Mouse (Mus musculus) embryonic facial prominence, embryonic 15.5 days (tissue): ENCODE data around the gene Med9. TPM values are rescaled to one million over a fixed set of nuclear protein-coding genes. Genes with fewer than 3 reads are reported as not detected.

Experiments
- ATAC-seq: fragments of 200-750 bp; cut with Nextera tagmentation; 2 replicates; pipeline ENCODE4 v1.8.0; 2017; ENCODE audit warnings: low read depth, moderate TSS enrichment; ENCODE audit not compliant: insufficient number of reproducible peaks, low FRiP score, low TSS enrichment
- H3K27ac ChIP-seq: fragments of 300-500 bp; sonication (generic); replicated peaks from 2 replicates; pipeline ENCODE4 v1.5.1; 2015; ENCODE audit warnings: mild to moderate bottlenecking, inconsistent platforms
- H3K27me3 ChIP-seq: fragments of 300-500 bp; sonication (generic); 2 replicates; pipeline ENCODE4 v1.6.1; 2015; ENCODE audit warnings: inconsistent platforms
- H3K36me3 ChIP-seq: fragments of 300-500 bp; sonication (generic); 2 replicates; pipeline ENCODE4 v1.6.1; 2015; ENCODE audit warnings: mild to moderate bottlenecking, inconsistent platforms
- H3K4me1 ChIP-seq: fragments of 300-500 bp; sonication (generic); 2 replicates; pipeline ENCODE4 v1.6.1; 2015; ENCODE audit warnings: inconsistent platforms
- H3K4me2 ChIP-seq: fragments of 300-500 bp; sonication (generic); replicated peaks from 2 replicates; pipeline ENCODE4 v1.6.1; 2015; ENCODE audit warnings: mild to moderate bottlenecking, inconsistent platforms
- H3K4me3 ChIP-seq: fragments of 300-500 bp; sonication (generic); replicated peaks from 2 replicates; pipeline ENCODE4 v1.5.1; 2015; ENCODE audit warnings: mild to moderate bottlenecking, inconsistent platforms
- H3K9ac ChIP-seq: fragments of 300-500 bp; sonication (generic); 2 replicates; pipeline ENCODE4 v1.6.1; 2015; ENCODE audit warnings: inconsistent platforms
- H3K9me3 ChIP-seq: fragments of 300-500 bp; sonication (generic); replicated peaks from 2 replicates; pipeline ENCODE4 v1.6.1; 2016; ENCODE audit warnings: inconsistent platforms
- WGBS: fragments of 180-500 bp; shearing (Covaris S2); methylation state at CpG from one replicate; pipeline ENCODE4 v1.1.7; 2015; 5-methylcytosine and 5-hydroxymethylcytosine counted together
- polyA plus RNA-seq: library from polyadenylated mRNA; unstranded; fragments of >200 nt; fragmentation: Nextera tagmentation; extraction: Ambion mirVana; gene quantifications from 2 replicates; pipeline ENCODE4 v1.2.1, GENCODE M21; 2015

Med9 gene
- polyA plus RNA-seq, 1 experiment from 2014 or later, result 39.4 TPM

- Histone ChIP-seq H3K27me3 (no peaks in the 10 kb centered on the region), H3K9ac (no peak overlapping the region), H3K9me3 (no peaks in the 10 kb centered on the region), H3K4me1 (no peaks in the 10 kb centered on the region), H3K36me3 (no peaks in the 10 kb centered on the region), H3K4me3 (no peak overlapping the region), H3K4me2 (no peak overlapping the region), H3K27ac (no peak overlapping the region)
- 71% methylated on average over 5 of the region's 5 CpGs for WGBS
- no peak for ATAC-seq
Measured at GRCm38 (mm10) chr11:60001231-60001980, 53.4 kb downstream of the Med9 start.

DNA sequence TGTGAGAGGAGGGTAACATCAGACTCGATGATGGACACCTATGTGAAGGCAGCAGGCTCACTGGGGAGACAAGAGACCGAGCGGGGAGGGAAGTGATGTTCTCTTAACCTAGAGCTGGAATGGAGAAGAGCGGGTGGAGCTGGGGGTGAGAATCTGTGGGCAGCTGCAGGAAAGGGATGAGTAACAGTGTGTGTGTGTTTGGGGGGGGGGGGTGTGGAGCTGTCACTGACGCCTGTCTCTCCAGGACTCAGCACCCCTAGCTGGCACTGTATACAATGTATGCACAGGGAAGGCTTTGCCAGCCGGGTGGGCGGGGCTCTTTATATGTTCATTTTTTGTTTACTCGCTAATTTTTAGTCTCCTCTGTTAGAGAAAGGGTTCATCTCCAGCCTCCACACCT, 55.8 kb downstream of the Med9 start:
- 81% methylated on average over 8 of the region's 8 CpGs for WGBS
- no peak for ATAC-seq
- Histone ChIP-seq H3K4me2 (no peak overlapping the region), H3K27me3 (no peaks in the 10 kb centered on the region), H3K4me1 (no peaks in the 10 kb centered on the region), H3K4me3 (no peak overlapping the region), H3K27ac (no peak overlapping the region), H3K36me3 (no peaks in the 10 kb centered on the region), H3K9me3 (no peaks in the 10 kb centered on the region), H3K9ac (no peak overlapping the region)

DNA sequence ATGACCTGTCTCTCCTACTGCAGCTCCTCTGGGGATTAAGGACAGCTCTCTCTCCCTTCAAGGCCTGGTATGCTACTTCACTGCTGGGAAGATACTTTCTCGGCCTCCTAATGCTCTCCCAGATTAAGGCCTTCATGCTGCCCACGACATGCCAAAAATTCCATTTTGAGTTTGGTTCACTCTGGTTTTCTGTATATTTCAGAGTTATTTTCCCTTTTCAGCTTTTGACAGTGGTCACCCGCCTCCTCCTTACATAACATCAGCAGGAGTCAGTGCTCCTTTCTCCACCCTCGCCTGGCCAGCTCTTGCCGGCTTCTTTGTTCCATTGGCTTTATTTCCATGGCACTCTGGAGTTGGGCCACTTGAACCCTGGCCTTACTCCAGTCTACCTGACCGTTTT, 56.7 kb downstream of the Med9 start:
- Histone ChIP-seq H3K4me3 (no peak overlapping the region), H3K36me3 (no peaks in the 10 kb centered on the region), H3K27me3 (no peaks in the 10 kb centered on the region), H3K4me2 (no peak overlapping the region), H3K27ac (no peak overlapping the region), H3K9me3 (no peaks in the 10 kb centered on the region), H3K4me1 (no peaks in the 10 kb centered on the region), H3K9ac (no peak overlapping the region)
- ATAC-seq, result no peak
- 79% methylated on average over 6 of the region's 6 CpGs for WGBS

- no peak overlapping the region for H3K27ac ChIP-seq
- no peaks in the 10 kb centered on the region for H3K9me3 ChIP-seq
- WGBS, result 69% methylated on average over 3 of the region's 3 CpGs
- no peak for ATAC-seq
- no peak overlapping the region for H3K9ac ChIP-seq
- H3K27me3 ChIP-seq, result no peaks in the 10 kb centered on the region
- H3K4me2 ChIP-seq, result no peak overlapping the region
- no peaks in the 10 kb centered on the region for H3K4me1 ChIP-seq
- no peak overlapping the region for H3K4me3 ChIP-seq
- H3K36me3 ChIP-seq, result no peaks in the 10 kb centered on the region
Measured at GRCm38 (mm10) chr11:60005866-60006265, 57.9 kb downstream of the Med9 start.

GRCm38 (mm10) chr11:60009451-60009850, 61.4 kb downstream of the Med9 start:
- H3K4me1 ChIP-seq, result no peaks in the 10 kb centered on the region
- no peak overlapping the region for H3K4me3 ChIP-seq
- no peak overlapping the region for H3K4me2 ChIP-seq
- no peaks in the 10 kb centered on the region for H3K9me3 ChIP-seq
- no peak for ATAC-seq
- no peak overlapping the region for H3K27ac ChIP-seq
- no peaks in the 10 kb centered on the region for H3K27me3 ChIP-seq
- no peaks in the 10 kb centered on the region for H3K36me3 ChIP-seq
- no peak overlapping the region for H3K9ac ChIP-seq
- 66% methylated on average over 3 of the region's 3 CpGs for WGBS

- WGBS, result 78% methylated on average over 3 of the region's 3 CpGs
- Histone ChIP-seq H3K27ac (no peak overlapping the region), H3K4me2 (no peak overlapping the region), H3K9me3 (no peaks in the 10 kb centered on the region), H3K36me3 (no peaks in the 10 kb centered on the region), H3K4me1 (no peaks in the 10 kb centered on the region), H3K9ac (no peak overlapping the region), H3K4me3 (no peak overlapping the region), H3K27me3 (no peaks in the 10 kb centered on the region)
- ATAC-seq, result no peak
Measured at GRCm38 (mm10) chr11:60011516-60011915, 63.5 kb downstream of the Med9 start.

Other genes with a start within 250 kb of the Med9 start
- gene Pld6, start 160.6 kb upstream of the Med9 start, polyA plus RNA-seq, result 2.8 and 3.8 TPM in 2 replicates
- 36.6 and 38.9 TPM in 2 replicates for gene Flcn, start 138.2 kb upstream of the Med9 start, polyA plus RNA-seq
- 42.7 and 43.4 TPM in 2 replicates for gene Nt5m, start 108.8 kb upstream of the Med9 start, polyA plus RNA-seq
- gene Cops3, start 108.4 kb upstream of the Med9 start, polyA plus RNA-seq, result 175 and 181 TPM in 2 replicates
- 3.1 and 3.4 TPM in 2 replicates for gene Rasd1, start 16.7 kb downstream of the Med9 start, polyA plus RNA-seq
- gene Pemt, start 98.3 kb downstream of the Med9 start, polyA plus RNA-seq, result 5.9 and 6.8 TPM in 2 replicates
- gene Rai1, start 156.8 kb downstream of the Med9 start, polyA plus RNA-seq, result 22.2 and 25.4 TPM in 2 replicates